Mouse (Mus musculus): ENCODE data around the gene Hyou1. TPM values are rescaled to one million over a fixed set of nuclear protein-coding genes. Genes with fewer than 3 reads are reported as not detected.
"Not testable (repeated sequence)": the region's sequence is repeated elsewhere in the genome, so short reads cannot be mapped to it uniquely, and the experiment has no call there.

Hyou1 gene
- 16.0 and 17.5 TPM in 2 replicates for polyA plus RNA-seq (2015; fragmentation: Nextera tagmentation; extraction: Ambion mirVana)

GRCm38 (mm10) chr9:44379054-44379834 is at the start of gene Hyou1:
Gene Hyou1 (plus strand): TSS chr9:44379490.
- WGBS: under 1% methylated on average over 82 of the region's 83 CpGs
- Histone ChIP-seq H3K4me1 (peaks cover 26% of the 10 kb centered on the region), H3K36me3 (peaks cover 37% of the 10 kb centered on the region), H3K9ac (peak within 1 kb of the TSS; percentile 88), H3K4me3 (peak within 1 kb of the TSS; percentile 68), H3K9me3 (no peaks in the 10 kb centered on the region), H3K27ac (replicated peaks) (peak within 1 kb of the TSS; percentile 83), H3K27me3 (replicated peaks) (no peaks in the 10 kb centered on the region), H3K4me2 (peak within 1 kb of the TSS; percentile 96)
- peak; percentile 98 for ATAC-seq (ENCODE audit: extremely low read depth, insufficient number of reproducible peaks, low FRiP score, low TSS enrichment)

GRCm38 (mm10) chr9:44330736-44331135 is 48.6 kb upstream of the Hyou1 start:
- Histone ChIP-seq H3K27ac (replicated peaks) (no peak overlapping the region), H3K4me2 (no peak overlapping the region), H3K9ac (no peak overlapping the region), H3K27me3 (replicated peaks) (no peaks in the 10 kb centered on the region), H3K9me3 (no peaks in the 10 kb centered on the region), H3K4me3 (no peak overlapping the region), H3K4me1 (peaks cover 17% of the 10 kb centered on the region), H3K36me3 (peaks cover 63% of the 10 kb centered on the region)
- WGBS: 89% methylated on average over 6 of the region's 6 CpGs
- ATAC-seq (ENCODE audit: extremely low read depth, insufficient number of reproducible peaks, low FRiP score, low TSS enrichment): no peak

GRCm38 (mm10) chr9:44332918-44333638 is 46.2 kb upstream of the Hyou1 start:
- no peak overlapping the region for H3K4me3 ChIP-seq
- no peak overlapping the region for H3K27ac ChIP-seq (replicated peaks)
- 94% methylated on average over 13 of the region's 13 CpGs for WGBS
- H3K36me3 ChIP-seq: peaks cover 77% of the 10 kb centered on the region
- no peaks in the 10 kb centered on the region for H3K9me3 ChIP-seq
- ATAC-seq (ENCODE audit: extremely low read depth, insufficient number of reproducible peaks, low FRiP score, low TSS enrichment): no peak
- H3K4me1 ChIP-seq: peaks cover 29% of the 10 kb centered on the region
- no peak overlapping the region for H3K4me2 ChIP-seq
- H3K27me3 ChIP-seq (replicated peaks): no peaks in the 10 kb centered on the region
- no peak overlapping the region for H3K9ac ChIP-seq

- Histone ChIP-seq H3K4me3 (peak within 1 kb of the TSS; percentile 97), H3K27ac (replicated peaks) (peak within 1 kb of the TSS; percentile 99), H3K4me1 (peaks cover 29% of the 10 kb centered on the region), H3K4me2 (peak within 1 kb of the TSS; percentile 81), H3K27me3 (replicated peaks) (no peaks in the 10 kb centered on the region), H3K36me3 (peaks cover 77% of the 10 kb centered on the region), H3K9me3 (no peaks in the 10 kb centered on the region), H3K9ac (peak within 1 kb of the TSS; percentile 99)
- under 1% methylated on average over 89 of the region's 91 CpGs for WGBS
- peak; percentile 92 for ATAC-seq (ENCODE audit: extremely low read depth, insufficient number of reproducible peaks, low FRiP score, low TSS enrichment)
These were observed 44.6 kb upstream of the Hyou1 start, which contains the start of gene H2afx for GRCm38 (mm10) chr9:44334396-44335330. Gene H2afx (plus strand): TSS chr9:44334694.

DNA sequence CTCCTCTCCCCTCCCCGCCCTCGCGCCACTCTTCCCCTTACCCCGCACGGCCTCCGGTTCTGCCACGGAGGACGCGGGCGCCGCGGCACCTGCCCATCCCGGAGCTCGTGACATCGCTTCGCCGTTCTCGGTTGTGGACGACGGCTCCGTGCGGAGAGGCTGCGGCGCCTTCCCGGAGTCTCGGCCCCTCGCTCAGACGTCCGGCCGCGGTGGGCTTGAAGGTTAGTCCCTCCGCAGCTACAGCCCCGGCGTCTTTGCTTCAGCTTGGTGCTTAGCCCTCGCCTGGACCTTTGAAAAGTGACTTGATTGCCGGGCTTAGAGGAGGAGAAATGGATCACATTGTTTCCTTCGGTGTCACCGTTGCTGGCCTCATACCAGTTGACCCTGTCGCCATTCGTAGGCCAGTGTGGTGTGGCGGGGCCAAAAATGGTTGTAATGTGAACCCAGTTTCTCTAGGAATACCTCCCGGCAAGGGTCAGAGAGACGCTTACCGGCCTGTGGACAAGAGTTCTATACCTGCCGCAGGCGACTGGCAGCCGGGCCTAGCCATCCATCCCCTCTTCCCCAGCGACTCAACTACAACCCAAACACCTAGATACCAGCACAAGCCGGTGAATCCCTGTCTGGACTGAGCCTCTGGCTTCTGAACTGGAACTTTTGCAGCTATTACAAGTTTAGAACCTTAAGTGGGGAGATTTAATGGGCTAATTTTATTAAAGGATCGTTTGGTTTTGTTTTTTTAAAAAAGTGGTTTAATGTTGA is 43.8 kb upstream of the Hyou1 start:
- ATAC-seq (ENCODE audit: extremely low read depth, insufficient number of reproducible peaks, low FRiP score, low TSS enrichment): peak; percentile 11
- H3K4me2 ChIP-seq: peak overlapping the region; percentile 81
- under 1% methylated on average over 50 of the region's 50 CpGs for WGBS
- peak overlapping the region; percentile 99 for H3K9ac ChIP-seq
- H3K27ac ChIP-seq (replicated peaks): peak overlapping the region; percentile 99
- peak overlapping the region; percentile 97 for H3K4me3 ChIP-seq
- peaks cover 77% of the 10 kb centered on the region for H3K36me3 ChIP-seq
- peaks cover 29% of the 10 kb centered on the region for H3K4me1 ChIP-seq
- H3K9me3 ChIP-seq: no peaks in the 10 kb centered on the region
- H3K27me3 ChIP-seq (replicated peaks): no peaks in the 10 kb centered on the region

DNA sequence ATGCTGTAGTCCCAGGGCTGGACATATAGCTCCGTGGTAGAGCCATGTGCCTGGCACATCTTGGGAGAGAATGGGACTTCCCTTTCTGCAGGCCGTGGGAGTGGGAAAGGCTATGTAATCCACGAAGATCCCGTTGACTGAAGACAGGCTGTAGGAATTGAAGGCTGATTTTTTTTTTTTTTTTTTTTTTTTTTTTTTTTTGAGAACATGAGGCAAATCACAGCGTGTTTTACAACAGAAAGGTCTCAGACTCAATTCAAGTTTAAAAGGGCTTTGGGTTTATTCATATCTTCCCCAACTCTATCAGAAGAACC is 43.2 kb upstream of the Hyou1 start:
- Histone ChIP-seq H3K9me3 (no peaks in the 10 kb centered on the region), H3K4me1 (peaks cover 29% of the 10 kb centered on the region), H3K4me3 (peak overlapping the region; percentile 97), H3K27ac (replicated peaks) (peak overlapping the region; percentile 99), H3K36me3 (peaks cover 77% of the 10 kb centered on the region), H3K4me2 (peak overlapping the region; percentile 81), H3K9ac (peak overlapping the region; percentile 99), H3K27me3 (replicated peaks) (no peaks in the 10 kb centered on the region)
- WGBS: 2% methylated on average over 5 of the region's 5 CpGs
- no peak for ATAC-seq (ENCODE audit: extremely low read depth, insufficient number of reproducible peaks, low FRiP score, low TSS enrichment)

DNA sequence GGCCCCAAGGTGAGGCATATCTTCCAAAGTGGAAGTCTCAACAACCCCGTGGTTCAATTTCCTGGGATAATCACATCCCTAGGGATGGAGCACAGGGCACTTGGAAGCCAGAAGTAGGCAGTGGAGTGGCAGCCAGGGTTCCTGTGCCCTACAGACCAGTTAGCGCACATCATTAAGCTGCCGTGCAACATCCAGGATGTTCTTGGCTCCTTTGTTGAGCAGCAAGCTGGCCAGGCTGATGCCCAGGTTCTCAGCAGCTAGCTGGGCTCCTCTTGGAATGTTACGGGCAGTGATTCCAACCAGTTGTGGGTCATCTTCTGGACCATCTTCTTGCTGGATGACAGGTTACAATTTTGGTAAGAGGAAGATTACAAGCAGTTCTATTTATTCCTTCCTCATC is 42.8 kb upstream of the Hyou1 start:
- H3K9ac ChIP-seq: peak overlapping the region; percentile 99

DNA sequence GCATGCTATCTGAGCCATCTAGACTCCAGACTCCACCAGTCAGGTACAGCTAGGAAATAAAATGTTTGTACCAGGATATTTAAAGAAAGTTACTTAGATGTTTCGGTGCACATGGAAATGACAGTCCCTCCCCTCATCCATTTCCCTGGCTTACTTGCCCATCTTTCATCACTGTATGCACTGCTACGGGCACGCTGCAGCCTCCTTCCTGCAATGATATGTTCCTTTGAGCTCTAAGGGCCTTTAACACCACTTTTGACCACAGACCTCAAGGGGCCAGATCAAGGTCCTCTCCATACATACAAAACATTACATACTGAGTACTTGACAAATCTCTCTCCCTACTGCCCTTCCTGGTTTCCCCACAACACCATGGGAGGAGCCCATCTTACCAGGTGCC is 42.3 kb upstream of the Hyou1 start:
- Histone ChIP-seq H3K9ac (peak overlapping the region; percentile 99), H3K27me3 (replicated peaks) (no peaks in the 10 kb centered on the region), H3K9me3 (no peaks in the 10 kb centered on the region), H3K4me1 (peaks cover 34% of the 10 kb centered on the region), H3K36me3 (peaks cover 76% of the 10 kb centered on the region), H3K4me2 (peak overlapping the region; percentile 81), H3K27ac (replicated peaks) (peak overlapping the region; percentile 29), H3K4me3 (peak overlapping the region; percentile 97)
- 58% methylated on average over 3 of the region's 3 CpGs for WGBS
- no peak for ATAC-seq (ENCODE audit: extremely low read depth, insufficient number of reproducible peaks, low FRiP score, low TSS enrichment)

More for the DNA sequence above, 42.8 kb upstream of the Hyou1 start:
- 42% methylated on average over 4 of the region's 4 CpGs for WGBS
- peak overlapping the region; percentile 29 for H3K27ac ChIP-seq (replicated peaks)
- not testable (repeated sequence) for ATAC-seq (ENCODE audit: extremely low read depth, insufficient number of reproducible peaks, low FRiP score, low TSS enrichment); H3K27me3 ChIP-seq (replicated peaks); H3K9me3 ChIP-seq
- H3K4me2 ChIP-seq: peak overlapping the region; percentile 81
- H3K4me3 ChIP-seq: peak overlapping the region; percentile 97
- peaks cover 77% of the 10 kb centered on the region for H3K36me3 ChIP-seq
- peaks cover 29% of the 10 kb centered on the region for H3K4me1 ChIP-seq

GRCm38 (mm10) chr9:44337436-44338169 is 41.7 kb upstream of the Hyou1 start:
- Histone ChIP-seq H3K27me3 (replicated peaks) (no peaks in the 10 kb centered on the region), H3K36me3 (peaks cover 70% of the 10 kb centered on the region), H3K4me3 (peak overlapping the region; percentile 97), H3K27ac (replicated peaks) (peak overlapping the region; percentile 29; the same call in 1 of the 2 replicates), H3K9me3 (no peaks in the 10 kb centered on the region), H3K9ac (peak overlapping the region; percentile 99), H3K4me2 (peak overlapping the region; percentile 81), H3K4me1 (peaks cover 40% of the 10 kb centered on the region)
- WGBS: 60% methylated on average over 9 of the region's 9 CpGs
- ATAC-seq (ENCODE audit: extremely low read depth, insufficient number of reproducible peaks, low FRiP score, low TSS enrichment): no peak

GRCm38 (mm10) chr9:44338574-44338973 is 40.7 kb upstream of the Hyou1 start:
- H3K4me3 ChIP-seq: peak overlapping the region; percentile 23; the same call in 1 of the 2 replicates
- no peaks in the 10 kb centered on the region for H3K9me3 ChIP-seq
- no peak overlapping the region for H3K9ac ChIP-seq
- 76% methylated on average over 5 of the region's 5 CpGs for WGBS
- peaks cover 60% of the 10 kb centered on the region for H3K36me3 ChIP-seq
- no peaks in the 10 kb centered on the region for H3K27me3 ChIP-seq (replicated peaks)
- H3K4me2 ChIP-seq: peak overlapping the region; percentile 81
- ATAC-seq (ENCODE audit: extremely low read depth, insufficient number of reproducible peaks, low FRiP score, low TSS enrichment): no peak
- H3K4me1 ChIP-seq: peaks cover 48% of the 10 kb centered on the region
- no peak overlapping the region for H3K27ac ChIP-seq (replicated peaks)

Data from heart, embryonic 13.5 days (tissue).